Mouse (Mus musculus) embryonic facial prominence, embryonic 10.5 days (tissue): ENCODE measurements at regions not wholly inside any gene's neighbourhood (a gene's known extent, or its start where the extent isn't known, plus 50 kb on each side); places are given as distances from the start of the nearest gene placed in this dataset.

Source experiments
- DNase-seq: peaks from one replicate; pipeline ENCODE4 v3.0.0-alpha.2; 2017; ENCODE audit warnings: low spot score
- H3K27ac ChIP-seq: fragments of 300-500 bp; sonication (generic); replicated peaks from 2 replicates; pipeline ENCODE4 v1.5.1; 2016; ENCODE audit warnings: mild to moderate bottlenecking
- H3K27me3 ChIP-seq: fragments of 300-500 bp; sonication (generic); replicated peaks from 2 replicates; pipeline ENCODE4 v1.6.1; 2016; ENCODE audit warnings: low read depth, mild to moderate bottlenecking; ENCODE audit not compliant: poor library complexity, severe bottlenecking
- H3K36me3 ChIP-seq: fragments of 300-500 bp; sonication (generic); replicated peaks from 2 replicates; pipeline ENCODE4 v1.6.1; 2016; ENCODE audit warnings: mild to moderate bottlenecking, moderate library complexity
- H3K4me1 ChIP-seq: fragments of 300-500 bp; sonication (generic); 2 replicates; pipeline ENCODE4 v1.6.1; 2016
- H3K4me3 ChIP-seq: fragments of 300-500 bp; sonication (generic); 2 replicates; pipeline ENCODE4 v1.5.1; 2016; ENCODE audit warnings: mild to moderate bottlenecking, moderate library complexity
- H3K9me3 ChIP-seq: fragments of 300-500 bp; sonication (generic); 2 replicates; pipeline ENCODE4 v1.6.1; 2016; ENCODE audit warnings: mild to moderate bottlenecking
- WGBS: fragments of 180-500 bp; shearing (Covaris S2); methylation state at CpG from one replicate; pipeline ENCODE4 v1.1.7; 2016; 5-methylcytosine and 5-hydroxymethylcytosine counted together

- H3K27ac ChIP-seq: no peak overlapping the region
- no peaks in the 10 kb centered on the region for H3K9me3 ChIP-seq
- H3K36me3 ChIP-seq: no peaks in the 10 kb centered on the region
- no peaks in the 10 kb centered on the region for H3K27me3 ChIP-seq
- 0 out of 2 replicates have a peak, but pooled peaks cover 3% of the 10 kb centered on the region for H3K4me1 ChIP-seq
- 73% methylated on average over 2 of the region's 2 CpGs for WGBS
- DNase-seq: no peak
- no peak overlapping the region for H3K4me3 ChIP-seq
These were observed 460.5 kb downstream of the Adgrl2 start for GRCm38 (mm10) chr3:148529893-148530292.

- Histone ChIP-seq H3K27ac (no peak overlapping the region), H3K4me1 (no peaks in the 10 kb centered on the region), H3K36me3 (no peaks in the 10 kb centered on the region), H3K27me3 (no peaks in the 10 kb centered on the region), H3K4me3 (no peak overlapping the region), H3K9me3 (no peaks in the 10 kb centered on the region)
- 81% methylated on average over 5 of the region's 5 CpGs for WGBS
- no peak for DNase-seq
These were observed 480.0 kb downstream of the Adgrl2 start for GRCm38 (mm10) chr3:148510381-148510780.

- WGBS: 96% methylated on average over 2 of the region's 2 CpGs
- Histone ChIP-seq H3K27ac (no peak overlapping the region), H3K4me1 (no peaks in the 10 kb centered on the region), H3K36me3 (no peaks in the 10 kb centered on the region), H3K27me3 (no peaks in the 10 kb centered on the region), H3K9me3 (no peaks in the 10 kb centered on the region), H3K4me3 (no peak overlapping the region)
- no peak for DNase-seq
These were observed 485.4 kb downstream of the Adgrl2 start for GRCm38 (mm10) chr3:148504928-148505327.

- H3K27me3 ChIP-seq: no peaks in the 10 kb centered on the region
- no peaks in the 10 kb centered on the region for H3K9me3 ChIP-seq
- DNase-seq: no peak
- no peaks in the 10 kb centered on the region for H3K36me3 ChIP-seq
- H3K4me1 ChIP-seq: no peaks in the 10 kb centered on the region
- no peak overlapping the region for H3K27ac ChIP-seq
- H3K4me3 ChIP-seq: no peak overlapping the region
- WGBS: 71% methylated on average over 1 of the region's 1 CpGs
These were observed 486.9 kb downstream of the Adgrl2 start for GRCm38 (mm10) chr3:148503432-148503831.

- Histone ChIP-seq H3K27ac (no peak overlapping the region), H3K36me3 (no peaks in the 10 kb centered on the region), H3K27me3 (no peaks in the 10 kb centered on the region), H3K9me3 (no peaks in the 10 kb centered on the region), H3K4me3 (no peak overlapping the region), H3K4me1 (no peaks in the 10 kb centered on the region)
- 94% methylated on average over 3 of the region's 3 CpGs for WGBS
- DNase-seq: no peak
These were observed 488.6 kb downstream of the Adgrl2 start for GRCm38 (mm10) chr3:148501801-148502200.

- DNase-seq: no peak
- H3K9me3 ChIP-seq: no peaks in the 10 kb centered on the region
- no peaks in the 10 kb centered on the region for H3K4me1 ChIP-seq
- H3K27ac ChIP-seq: no peak overlapping the region
- no peaks in the 10 kb centered on the region for H3K27me3 ChIP-seq
- WGBS: 81% methylated on average over 5 of the region's 5 CpGs
- no peaks in the 10 kb centered on the region for H3K36me3 ChIP-seq
- no peak overlapping the region for H3K4me3 ChIP-seq
These were observed 493.7 kb downstream of the Adgrl2 start for GRCm38 (mm10) chr3:148496672-148497071.

- Histone ChIP-seq H3K4me1 (no peaks in the 10 kb centered on the region), H3K36me3 (no peaks in the 10 kb centered on the region), H3K27me3 (no peaks in the 10 kb centered on the region), H3K27ac (no peak overlapping the region), H3K9me3 (no peaks in the 10 kb centered on the region), H3K4me3 (no peak overlapping the region)
- WGBS: 87% methylated on average over 3 of the region's 3 CpGs
- no peak for DNase-seq
These were observed 499.1 kb downstream of the Adgrl2 start for GRCm38 (mm10) chr3:148491287-148491686.

GRCm38 (mm10) chr3:148489201-148489600, 501.2 kb downstream of the Adgrl2 start:
- Histone ChIP-seq H3K4me1 (no peaks in the 10 kb centered on the region), H3K27ac (no peak overlapping the region), H3K36me3 (no peaks in the 10 kb centered on the region), H3K9me3 (no peaks in the 10 kb centered on the region), H3K27me3 (no peaks in the 10 kb centered on the region), H3K4me3 (no peak overlapping the region)
- no peak for DNase-seq
- WGBS: 87% methylated on average over 4 of the region's 4 CpGs

- no peak overlapping the region for H3K4me3 ChIP-seq
- no peaks in the 10 kb centered on the region for H3K4me1 ChIP-seq
- H3K9me3 ChIP-seq: no peaks in the 10 kb centered on the region
- H3K27ac ChIP-seq: no peak overlapping the region
- no peak for DNase-seq
- no peaks in the 10 kb centered on the region for H3K36me3 ChIP-seq
- no peaks in the 10 kb centered on the region for H3K27me3 ChIP-seq
- WGBS: 86% methylated on average over 5 of the region's 5 CpGs
These were observed 502.4 kb downstream of the Adgrl2 start for GRCm38 (mm10) chr3:148487949-148488348.

- WGBS: 91% methylated on average over 8 of the region's 8 CpGs
- no peaks in the 10 kb centered on the region for H3K4me1 ChIP-seq
- no peaks in the 10 kb centered on the region for H3K36me3 ChIP-seq
- H3K4me3 ChIP-seq: no peak overlapping the region
- no peak overlapping the region for H3K27ac ChIP-seq
- no peaks in the 10 kb centered on the region for H3K9me3 ChIP-seq
- no peaks in the 10 kb centered on the region for H3K27me3 ChIP-seq
- no peak for DNase-seq
These were observed 514.5 kb downstream of the Adgrl2 start for GRCm38 (mm10) chr3:148475862-148476261.

- Histone ChIP-seq H3K9me3 (no peaks in the 10 kb centered on the region), H3K36me3 (no peaks in the 10 kb centered on the region), H3K27me3 (no peaks in the 10 kb centered on the region), H3K27ac (no peak overlapping the region), H3K4me3 (no peak overlapping the region), H3K4me1 (no peaks in the 10 kb centered on the region)
- DNase-seq: no peak
- 87% methylated on average over 6 of the region's 6 CpGs for WGBS
These were observed 517.4 kb downstream of the Adgrl2 start for GRCm38 (mm10) chr3:148472943-148473444.

- Histone ChIP-seq H3K9me3 (no peaks in the 10 kb centered on the region), H3K4me1 (no peaks in the 10 kb centered on the region), H3K27me3 (no peaks in the 10 kb centered on the region), H3K4me3 (no peak overlapping the region), H3K36me3 (no peaks in the 10 kb centered on the region), H3K27ac (no peak overlapping the region)
- no peak for DNase-seq
- 89% methylated on average over 3 of the region's 3 CpGs for WGBS
These were observed 524.9 kb downstream of the Adgrl2 start for GRCm38 (mm10) chr3:148465456-148465855.

- Histone ChIP-seq H3K27me3 (no peaks in the 10 kb centered on the region), H3K27ac (no peak overlapping the region), H3K9me3 (no peaks in the 10 kb centered on the region), H3K4me3 (no peak overlapping the region), H3K4me1 (no peaks in the 10 kb centered on the region), H3K36me3 (no peaks in the 10 kb centered on the region)
- DNase-seq: no peak
- WGBS: 91% methylated on average over 10 of the region's 10 CpGs
These were observed 527.6 kb downstream of the Adgrl2 start for GRCm38 (mm10) chr3:148462791-148463190.

- H3K27me3 ChIP-seq: no peaks in the 10 kb centered on the region
- no peak overlapping the region for H3K27ac ChIP-seq
- no peaks in the 10 kb centered on the region for H3K36me3 ChIP-seq
- H3K9me3 ChIP-seq: no peaks in the 10 kb centered on the region
- no peak for DNase-seq
- H3K4me3 ChIP-seq: no peak overlapping the region
- WGBS: 64% methylated on average over 3 of the region's 3 CpGs
- no peaks in the 10 kb centered on the region for H3K4me1 ChIP-seq
These were observed 541.5 kb downstream of the Adgrl2 start for GRCm38 (mm10) chr3:148448888-148449287.
